Mouse (Mus musculus) cortical plate, adult 2 months (tissue): ENCODE results near the gene Cdk5r1.

ENCODE experiments used
- CTCF ChIP-seq: fragments of 200-500 bp; IDR thresholded peaks from 2 replicates; pipeline ENCODE4 v1.5.1; 2011; ENCODE audit warnings: mild to moderate bottlenecking, control low read depth, low read length; ENCODE audit not compliant: insufficient read depth; ENCODE audit errors: extremely low read depth
- POLR2A ChIP-seq: fragments of 200-500 bp; IDR thresholded peaks from 2 replicates; pipeline ENCODE4 v1.6.1; 2011; ENCODE audit warnings: mild to moderate bottlenecking, low read length, control low read depth; ENCODE audit not compliant: insufficient read depth; ENCODE audit errors: extremely low read depth

DNA sequence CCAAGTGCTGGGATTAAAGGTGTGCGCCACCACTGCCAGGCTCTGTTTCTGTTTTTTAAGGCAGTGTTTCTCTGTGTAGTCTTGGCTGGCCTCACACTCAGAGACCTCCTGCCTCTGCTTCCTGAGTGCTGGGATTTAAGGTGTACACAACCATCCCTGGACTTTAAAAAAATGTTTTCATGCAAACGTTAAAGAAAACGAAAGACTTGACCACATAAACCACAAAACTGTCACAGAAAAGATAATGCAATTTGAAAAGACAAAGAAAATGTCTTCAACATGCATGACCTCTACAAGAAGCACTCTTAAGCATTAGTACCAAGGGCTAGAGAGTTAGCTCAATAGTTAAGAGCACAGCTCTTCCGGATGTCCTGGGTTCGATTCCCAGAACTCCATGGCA, 47.4 kb downstream of the Cdk5r1 start:
- TF ChIP-seq CTCF, result no peak
- TF ChIP-seq POLR2A, result no peak
